Mouse (Mus musculus) cerebellum, adult (tissue): ENCODE measurements around the gene Opcml.

ENCODE experiments used
- ATAC-seq: cut with Nextera tagmentation; 2 replicates; pipeline ENCODE4 v1.9.2; 2017; ENCODE audit warnings: mild to moderate bottlenecking, moderate library complexity, mixed read lengths; ENCODE audit not compliant: insufficient number of reproducible peaks, low FRiP score, low TSS enrichment

Opcml gene

GRCm38 (mm10) chr9:28469419-28469818, 678.8 kb downstream of the Opcml start:
- ATAC-seq: no peak

GRCm38 (mm10) chr9:28471501-28471900, 680.9 kb downstream of the Opcml start:
- no peak for ATAC-seq

- ATAC-seq: no peak
Observed at GRCm38 (mm10) chr9:28474586-28474985, 684.0 kb downstream of the Opcml start.

GRCm38 (mm10) chr9:28481261-28481660, 690.7 kb downstream of the Opcml start:
- no peak for ATAC-seq

GRCm38 (mm10) chr9:28488499-28488898, 697.9 kb downstream of the Opcml start:
- no peak for ATAC-seq

GRCm38 (mm10) chr9:28489828-28490227, 699.3 kb downstream of the Opcml start:
- ATAC-seq: 0 out of 2 replicates have a peak, but pooled peaks have one; percentile 47

- ATAC-seq: peak; percentile 80
Observed at GRCm38 (mm10) chr9:28490410-28490809, 699.8 kb downstream of the Opcml start.

GRCm38 (mm10) chr9:28499841-28500794, 709.5 kb downstream of the Opcml start:
- no peak for ATAC-seq

- no peak for ATAC-seq
Observed at GRCm38 (mm10) chr9:28513905-28514304, 723.3 kb downstream of the Opcml start.

- no peak for ATAC-seq
Observed at GRCm38 (mm10) chr9:28533191-28533590, 742.6 kb downstream of the Opcml start.

- no peak for ATAC-seq
Observed at GRCm38 (mm10) chr9:28535006-28535405, 744.4 kb downstream of the Opcml start.

- ATAC-seq: no peak
Observed at GRCm38 (mm10) chr9:28536637-28537036, 746.1 kb downstream of the Opcml start.

- no peak for ATAC-seq
Observed at GRCm38 (mm10) chr9:28548189-28548588, 757.6 kb downstream of the Opcml start.

GRCm38 (mm10) chr9:28552387-28553182, 762.0 kb downstream of the Opcml start:
- no peak for ATAC-seq

GRCm38 (mm10) chr9:28558628-28559027, 768.1 kb downstream of the Opcml start:
- ATAC-seq: no peak

GRCm38 (mm10) chr9:28561761-28562160, 771.2 kb downstream of the Opcml start:
- no peak for ATAC-seq

GRCm38 (mm10) chr9:28563066-28563683, 772.6 kb downstream of the Opcml start:
- no peak for ATAC-seq

GRCm38 (mm10) chr9:28569041-28569522, 778.5 kb downstream of the Opcml start:
- ATAC-seq: peak; percentile 90

- ATAC-seq: no peak
Observed at GRCm38 (mm10) chr9:28569776-28570175, 779.2 kb downstream of the Opcml start.

- no peak for ATAC-seq
Observed at GRCm38 (mm10) chr9:28571682-28572081, 781.1 kb downstream of the Opcml start.
